Mouse (Mus musculus): ENCODE results near the gene Zmpste24. TPM values are rescaled to one million over a fixed set of nuclear protein-coding genes. Genes with fewer than 3 reads are reported as not detected.
A peak's percentile ranks its signal among the peaks of the same experiment; 100 is the strongest.

The Zmpste24 gene
- total RNA-seq, 2 experiments from 2014 or later = 34.1 to 65.3 TPM

GRCm38 (mm10) chr4:121039331-121040115 lies 58.5 kb downstream of the Zmpste24 start, which contains the start of gene Col9a2:
TSS of gene Col9a2 (plus strand) at chr4:121039385.
- 0 out of 2 replicates have a peak, but pooled peaks have one; percentile 2 for ATAC-seq (replicated peaks; ENCODE audit: low FRiP score, low TSS enrichment, poor library complexity, severe bottlenecking)

- peak; percentile 64 for ATAC-seq (replicated peaks; ENCODE audit: low FRiP score, low TSS enrichment, poor library complexity, severe bottlenecking)
Measured at GRCm38 (mm10) chr4:121033006-121033405, 65.0 kb downstream of the Zmpste24 start.

- 0 out of 2 replicates have a peak, but pooled peaks have one; percentile 38 for ATAC-seq (replicated peaks; ENCODE audit: low FRiP score, low TSS enrichment, poor library complexity, severe bottlenecking)
Measured at GRCm38 (mm10) chr4:121031440-121031839, 66.6 kb downstream of the Zmpste24 start.

- no peak for ATAC-seq (replicated peaks; ENCODE audit: low FRiP score, low TSS enrichment, poor library complexity, severe bottlenecking)
Measured at GRCm38 (mm10) chr4:121029632-121030031, 68.4 kb downstream of the Zmpste24 start.

GRCm38 (mm10) chr4:121028659-121029392 lies 69.2 kb downstream of the Zmpste24 start:
- ATAC-seq (replicated peaks; ENCODE audit: low FRiP score, low TSS enrichment, poor library complexity, severe bottlenecking) = peak; percentile 48

GRCm38 (mm10) chr4:121028146-121028545 lies 69.9 kb downstream of the Zmpste24 start:
- no peak for ATAC-seq (replicated peaks; ENCODE audit: low FRiP score, low TSS enrichment, poor library complexity, severe bottlenecking)

GRCm38 (mm10) chr4:121025681-121026080 lies 72.4 kb downstream of the Zmpste24 start:
- ATAC-seq (replicated peaks; ENCODE audit: low FRiP score, low TSS enrichment, poor library complexity, severe bottlenecking) = peak; percentile 84

- ATAC-seq (replicated peaks; ENCODE audit: low FRiP score, low TSS enrichment, poor library complexity, severe bottlenecking) = no peak
Measured at GRCm38 (mm10) chr4:121023941-121024340, 74.1 kb downstream of the Zmpste24 start.

- ATAC-seq (replicated peaks; ENCODE audit: low FRiP score, low TSS enrichment, poor library complexity, severe bottlenecking) = no peak
Measured at GRCm38 (mm10) chr4:121023464-121023863, 74.6 kb downstream of the Zmpste24 start.

- ATAC-seq (replicated peaks; ENCODE audit: low FRiP score, low TSS enrichment, poor library complexity, severe bottlenecking) = no peak
Measured at GRCm38 (mm10) chr4:121021911-121022310, 76.1 kb downstream of the Zmpste24 start.

GRCm38 (mm10) chr4:121020040-121020790 lies 77.8 kb downstream of the Zmpste24 start:
- no peak for ATAC-seq (replicated peaks; ENCODE audit: low FRiP score, low TSS enrichment, poor library complexity, severe bottlenecking)

- no peak for ATAC-seq (replicated peaks; ENCODE audit: low FRiP score, low TSS enrichment, poor library complexity, severe bottlenecking)
Measured at GRCm38 (mm10) chr4:121018250-121018649, 79.8 kb downstream of the Zmpste24 start.

GRCm38 (mm10) chr4:121016928-121017657 lies 80.9 kb downstream of the Zmpste24 start, which contains the start of gene Smap2:
TSS of gene Smap2 (minus strand) at chr4:121017247.
- ATAC-seq (replicated peaks; ENCODE audit: low FRiP score, low TSS enrichment, poor library complexity, severe bottlenecking) = peak; percentile 75

- peak; percentile 20; the same call in 1 of the 2 replicates for ATAC-seq (replicated peaks; ENCODE audit: low FRiP score, low TSS enrichment, poor library complexity, severe bottlenecking)
Measured at GRCm38 (mm10) chr4:121016021-121016898, 81.8 kb downstream of the Zmpste24 start.

GRCm38 (mm10) chr4:121015268-121015659 lies 82.8 kb downstream of the Zmpste24 start:
- no peak for ATAC-seq (replicated peaks; ENCODE audit: low FRiP score, low TSS enrichment, poor library complexity, severe bottlenecking)

GRCm38 (mm10) chr4:121014594-121015267 lies 83.3 kb downstream of the Zmpste24 start:
- peak; percentile 73 for ATAC-seq (replicated peaks; ENCODE audit: low FRiP score, low TSS enrichment, poor library complexity, severe bottlenecking)

GRCm38 (mm10) chr4:121010770-121011549 lies 87.1 kb downstream of the Zmpste24 start:
- ATAC-seq (replicated peaks; ENCODE audit: low FRiP score, low TSS enrichment, poor library complexity, severe bottlenecking) = no peak; the same call in 1 of the 2 replicates
